Mouse (Mus musculus) bone marrow, adult 2 months (tissue): ENCODE measurements around the gene Cpt1c.

Experiments
- CTCF ChIP-seq: fragments of 200-500 bp; IDR thresholded peaks from 2 replicates; pipeline ENCODE4 v1.5.1; 2011; ENCODE audit warnings: low read length, control low read depth; ENCODE audit not compliant: control insufficient read depth, insufficient read depth
- POLR2A ChIP-seq: fragments of 200-500 bp; IDR thresholded peaks from 2 replicates; pipeline ENCODE4 v1.6.1; 2011; ENCODE audit warnings: low read depth, mild to moderate bottlenecking, control low read depth, low read length, borderline replicate concordance; ENCODE audit not compliant: control insufficient read depth

GRCm38 (mm10) chr7:44998501-44998955 lies 23.9 kb upstream of the Cpt1c start, which contains the start of gene Bcl2l12:
- TF ChIP-seq CTCF (no peak), POLR2A (0 out of 2 replicates have a peak, but pooled peaks have one; percentile 24)
